Mouse (Mus musculus): ENCODE data around the gene Hbs1l. TPM values are rescaled to one million over a fixed set of nuclear protein-coding genes. Genes with fewer than 3 reads are reported as not detected.

Hbs1l gene
- polyA plus RNA-seq, 1 experiment from 2014 or later = 109 TPM

DNA sequence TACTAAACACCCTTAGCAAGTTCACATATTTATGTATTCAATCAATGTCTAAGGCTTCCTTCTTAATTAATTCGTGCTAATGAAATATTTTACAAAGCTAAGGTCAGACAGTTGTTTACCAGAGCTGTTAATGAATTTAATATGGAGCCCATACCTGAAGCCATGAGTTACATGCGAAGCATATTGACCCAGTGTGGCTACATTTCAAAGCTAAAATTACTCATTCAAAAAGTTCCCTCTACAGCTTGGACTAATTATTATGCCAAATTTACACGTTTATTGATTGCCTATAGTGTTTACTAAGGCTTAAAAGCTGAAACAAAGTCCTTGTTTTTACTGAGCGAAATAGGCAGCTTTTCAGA lies 401 bp upstream of the Hbs1l start:
- H3K4me3 ChIP-seq (ENCODE audit: low read length) = peak overlapping the region; percentile 87
- 42% methylated on average over 4 of the region's 4 CpGs for WGBS
- peak overlapping the region; percentile 44 for H3K4me2 ChIP-seq (replicated peaks; ENCODE audit: low read depth, low read length)
- H3K4me1 ChIP-seq (ENCODE audit: control insufficient read depth, insufficient read depth, low read length) = peaks cover 16% of the 10 kb centered on the region; the same call in 1 of the 2 replicates
- no peaks in the 10 kb centered on the region for H3K9me3 ChIP-seq (ENCODE audit: control insufficient read depth, low read length)
- peaks cover 9% of the 10 kb centered on the region for H3K36me3 ChIP-seq (ENCODE audit: control insufficient read depth, insufficient read depth, low read length)
- peak; percentile 11 for ATAC-seq (ENCODE audit: low FRiP score, low TSS enrichment)
- no peaks in the 10 kb centered on the region for H3K27me3 ChIP-seq (ENCODE audit: control insufficient read depth, insufficient read depth, low read length)
- H3K27ac ChIP-seq (ENCODE audit: low read depth, low read length) = no peak overlapping the region
- H3K9ac ChIP-seq (ENCODE audit: low read depth, low read length) = peak overlapping the region; percentile 47

DNA sequence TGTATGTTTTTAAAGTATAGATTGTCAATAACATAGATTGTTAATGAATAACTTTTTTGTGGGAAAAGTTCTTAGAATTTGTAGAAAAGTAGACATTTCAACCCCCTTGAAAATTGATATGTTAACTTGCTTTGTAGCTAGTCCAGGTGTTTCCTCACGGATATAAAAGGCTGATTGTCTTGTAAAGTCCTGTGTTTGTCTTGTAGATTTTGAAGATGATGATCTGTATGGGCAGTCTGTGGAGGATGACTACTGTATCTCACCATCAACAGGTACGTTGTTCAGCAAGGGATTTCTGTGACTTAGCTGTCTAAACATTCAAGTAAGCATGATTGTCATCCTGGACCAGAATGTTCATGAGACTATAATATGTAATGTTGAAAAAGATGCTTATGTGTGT lies 3.2 kb downstream of the Hbs1l start:
- Histone ChIP-seq H3K4me3 (ENCODE audit: low read length) (no peak overlapping the region), H3K4me2 (replicated peaks; ENCODE audit: low read depth, low read length) (no peak overlapping the region)

DNA sequence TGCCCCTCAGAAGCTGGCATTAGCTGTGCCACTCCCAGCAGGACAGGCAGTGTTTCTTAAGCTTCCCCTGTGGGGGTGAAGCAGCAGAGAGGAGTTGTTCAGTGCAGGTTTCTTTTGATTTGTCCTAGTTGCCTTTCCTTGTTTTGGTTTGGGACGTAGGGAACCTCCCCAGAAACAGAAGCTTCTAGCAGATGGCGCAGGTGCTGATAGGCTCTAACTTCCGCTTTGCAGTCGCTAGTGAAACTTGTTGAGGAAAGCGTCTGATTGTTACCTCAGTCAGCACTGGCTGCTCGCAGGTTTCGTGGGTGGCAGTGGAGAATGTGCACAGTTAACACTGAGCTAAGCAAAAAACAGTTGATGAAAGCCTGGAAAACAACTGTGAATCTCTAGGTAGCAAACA lies 6.0 kb downstream of the Hbs1l start:
- Histone ChIP-seq H3K36me3 (ENCODE audit: control insufficient read depth, insufficient read depth, low read length) (peaks cover 58% of the 10 kb centered on the region), H3K27ac (ENCODE audit: low read depth, low read length) (no peak overlapping the region), H3K27me3 (ENCODE audit: control insufficient read depth, insufficient read depth, low read length) (no peaks in the 10 kb centered on the region), H3K4me3 (ENCODE audit: low read length) (no peak overlapping the region), H3K9ac (ENCODE audit: low read depth, low read length) (no peak overlapping the region), H3K4me1 (ENCODE audit: control insufficient read depth, insufficient read depth, low read length) (peaks cover 11% of the 10 kb centered on the region; the same call in 1 of the 2 replicates), H3K4me2 (replicated peaks; ENCODE audit: low read depth, low read length) (no peak overlapping the region), H3K9me3 (ENCODE audit: control insufficient read depth, low read length) (no peaks in the 10 kb centered on the region)
- ATAC-seq (ENCODE audit: low FRiP score, low TSS enrichment) = no peak
- WGBS = 94% methylated on average over 7 of the region's 7 CpGs

More for the DNA sequence above, 3.2 kb downstream of the Hbs1l start:
- Histone ChIP-seq H3K27ac (ENCODE audit: low read depth, low read length) (no peak overlapping the region), H3K9ac (ENCODE audit: low read depth, low read length) (no peak overlapping the region), H3K27me3 (ENCODE audit: control insufficient read depth, insufficient read depth, low read length) (no peaks in the 10 kb centered on the region), H3K36me3 (ENCODE audit: control insufficient read depth, insufficient read depth, low read length) (peaks cover 34% of the 10 kb centered on the region), H3K4me1 (ENCODE audit: control insufficient read depth, insufficient read depth, low read length) (peaks cover 16% of the 10 kb centered on the region; the same call in 1 of the 2 replicates), H3K9me3 (ENCODE audit: control insufficient read depth, low read length) (no peaks in the 10 kb centered on the region)
- no peak for ATAC-seq (ENCODE audit: low FRiP score, low TSS enrichment)
- WGBS = 91% methylated on average over 2 of the region's 2 CpGs

DNA sequence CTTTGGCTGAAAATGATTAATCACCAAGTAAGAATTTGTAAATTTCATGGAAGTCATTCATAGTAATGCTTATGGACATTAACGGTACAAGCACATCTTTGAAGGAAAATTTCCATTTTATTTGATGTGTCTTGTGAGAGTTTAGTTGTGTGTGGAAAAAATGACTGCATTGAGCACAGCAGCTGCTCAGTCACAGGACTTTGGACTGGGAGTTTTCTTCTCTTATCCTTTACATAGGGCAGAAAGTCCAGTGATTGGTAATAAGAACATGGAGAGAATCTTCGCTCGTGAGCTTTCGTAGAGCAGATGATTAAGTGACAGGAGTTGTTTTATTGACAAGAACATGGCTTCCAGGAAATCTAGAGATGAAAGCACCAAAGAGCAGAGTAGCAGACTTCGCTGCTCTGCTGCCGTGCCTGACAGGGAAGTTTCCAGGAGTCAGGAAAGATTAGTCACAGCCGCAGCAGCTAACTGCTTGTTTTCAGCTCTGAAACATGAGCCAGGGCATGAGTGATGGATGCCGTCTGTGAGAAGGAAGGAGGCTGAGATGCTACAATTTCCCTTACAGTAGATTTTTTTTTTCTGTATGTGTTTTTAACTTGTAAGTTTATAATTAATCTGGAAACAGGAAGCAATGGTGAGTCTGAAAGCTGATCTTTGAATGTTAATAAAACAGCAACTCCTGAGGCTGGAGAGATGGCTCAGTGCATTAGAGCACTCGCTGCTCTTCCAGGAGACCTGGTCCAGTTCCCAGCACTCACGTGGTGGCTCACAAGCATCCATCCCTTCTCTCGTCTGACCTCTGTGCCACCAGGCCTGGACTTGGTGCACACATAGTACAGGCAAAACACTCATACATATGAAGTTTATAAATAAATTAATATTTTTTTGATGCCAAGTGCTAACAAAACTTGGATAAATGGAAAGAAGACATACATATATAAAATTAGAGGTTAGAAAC lies 9.2 kb downstream of the Hbs1l start:
- Histone ChIP-seq H3K27me3 (ENCODE audit: control insufficient read depth, insufficient read depth, low read length) (no peaks in the 10 kb centered on the region), H3K4me2 (replicated peaks; ENCODE audit: low read depth, low read length) (no peak overlapping the region), H3K9me3 (ENCODE audit: control insufficient read depth, low read length) (no peaks in the 10 kb centered on the region), H3K36me3 (ENCODE audit: control insufficient read depth, insufficient read depth, low read length) (peaks cover 57% of the 10 kb centered on the region), H3K27ac (ENCODE audit: low read depth, low read length) (no peak overlapping the region), H3K9ac (ENCODE audit: low read depth, low read length) (no peak overlapping the region), H3K4me1 (ENCODE audit: control insufficient read depth, insufficient read depth, low read length) (no peaks in the 10 kb centered on the region), H3K4me3 (ENCODE audit: low read length) (no peak overlapping the region)
- no peak for ATAC-seq (ENCODE audit: low FRiP score, low TSS enrichment)
- 59% methylated on average over 11 of the region's 11 CpGs for WGBS

DNA sequence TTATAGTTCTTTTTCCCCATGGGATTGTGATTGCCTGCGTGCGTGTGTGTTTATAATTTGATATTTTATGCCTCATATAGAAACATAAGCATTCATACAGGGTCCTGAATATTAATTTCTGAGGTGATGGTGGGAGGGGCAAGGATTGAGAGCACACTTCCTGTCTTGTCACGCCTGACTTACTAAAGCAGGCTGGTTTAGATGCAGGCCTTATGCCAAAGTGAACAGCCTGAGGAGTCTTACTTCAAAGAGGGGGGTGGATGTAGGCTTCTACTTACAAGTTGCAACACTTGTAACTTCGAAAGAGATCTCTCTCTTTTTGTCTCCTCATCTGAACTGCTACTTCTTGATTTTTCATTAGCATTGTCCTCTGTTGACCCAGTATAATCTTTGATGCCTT lies 18.0 kb downstream of the Hbs1l start:
- H3K27ac ChIP-seq (ENCODE audit: low read depth, low read length) = no peak overlapping the region
- WGBS = 76% methylated on average over 4 of the region's 4 CpGs
- H3K4me3 ChIP-seq (ENCODE audit: low read length) = no peak overlapping the region
- peaks cover 11% of the 10 kb centered on the region; the same call in 1 of the 2 replicates for H3K36me3 ChIP-seq (ENCODE audit: control insufficient read depth, insufficient read depth, low read length)
- ATAC-seq (ENCODE audit: low FRiP score, low TSS enrichment) = no peak
- no peaks in the 10 kb centered on the region for H3K4me1 ChIP-seq (ENCODE audit: control insufficient read depth, insufficient read depth, low read length)
- H3K9me3 ChIP-seq (ENCODE audit: control insufficient read depth, low read length) = no peaks in the 10 kb centered on the region
- no peaks in the 10 kb centered on the region for H3K27me3 ChIP-seq (ENCODE audit: control insufficient read depth, insufficient read depth, low read length)
- no peak overlapping the region for H3K9ac ChIP-seq (ENCODE audit: low read depth, low read length)
- no peak overlapping the region for H3K4me2 ChIP-seq (replicated peaks; ENCODE audit: low read depth, low read length)

DNA sequence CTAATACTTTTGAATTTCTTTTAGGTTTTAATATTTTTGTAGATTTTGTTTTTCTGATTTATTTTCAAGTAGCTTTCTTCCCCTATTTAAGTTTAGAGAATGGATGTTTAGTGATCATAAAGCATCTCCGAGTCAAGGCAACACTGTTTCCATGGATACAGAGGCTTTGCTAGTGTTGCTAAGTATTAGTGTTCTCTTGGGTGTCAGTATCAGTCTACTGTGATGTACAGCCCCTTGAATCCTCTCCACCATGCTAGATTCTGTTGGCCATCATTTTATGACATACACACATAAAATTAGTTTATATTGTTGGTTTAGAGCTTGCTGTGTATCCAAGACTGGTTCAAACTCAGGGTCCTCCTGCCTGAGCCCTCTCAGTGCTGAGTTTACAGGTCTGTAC lies 20.3 kb downstream of the Hbs1l start:
- peaks cover 16% of the 10 kb centered on the region; the same call in 1 of the 2 replicates for H3K36me3 ChIP-seq (ENCODE audit: control insufficient read depth, insufficient read depth, low read length)
- no peak overlapping the region for H3K4me2 ChIP-seq (replicated peaks; ENCODE audit: low read depth, low read length)
- WGBS = 91% methylated on average over 1 of the region's 1 CpGs
- no peaks in the 10 kb centered on the region for H3K4me1 ChIP-seq (ENCODE audit: control insufficient read depth, insufficient read depth, low read length)
- H3K27ac ChIP-seq (ENCODE audit: low read depth, low read length) = no peak overlapping the region
- H3K4me3 ChIP-seq (ENCODE audit: low read length) = no peak overlapping the region
- H3K9me3 ChIP-seq (ENCODE audit: control insufficient read depth, low read length) = no peaks in the 10 kb centered on the region
- ATAC-seq (ENCODE audit: low FRiP score, low TSS enrichment) = no peak
- H3K27me3 ChIP-seq (ENCODE audit: control insufficient read depth, insufficient read depth, low read length) = no peaks in the 10 kb centered on the region
- H3K9ac ChIP-seq (ENCODE audit: low read depth, low read length) = no peak overlapping the region

DNA sequence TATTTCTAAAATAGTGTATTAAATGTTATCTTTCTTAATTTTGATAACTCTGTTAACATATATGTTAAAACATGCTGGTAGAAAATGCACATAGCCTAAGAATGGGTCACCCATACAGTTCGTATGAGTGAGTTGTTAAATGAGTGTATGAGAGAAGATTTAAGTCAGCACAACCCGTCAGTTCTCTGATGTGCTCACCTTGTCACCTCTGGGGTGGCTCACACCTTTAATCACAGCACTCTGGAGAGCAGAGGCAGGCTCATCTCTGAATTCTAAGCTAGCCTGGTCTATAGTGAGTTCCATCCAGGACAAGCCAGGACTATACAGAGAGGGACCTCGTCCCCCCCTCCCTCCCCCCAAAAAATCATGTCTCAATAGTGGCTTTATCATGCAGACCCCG lies 22.5 kb downstream of the Hbs1l start:
- H3K4me1 ChIP-seq (ENCODE audit: control insufficient read depth, insufficient read depth, low read length) = no peaks in the 10 kb centered on the region
- ATAC-seq (ENCODE audit: low FRiP score, low TSS enrichment) = no peak
- WGBS = 94% methylated on average over 4 of the region's 4 CpGs
- H3K27ac ChIP-seq (ENCODE audit: low read depth, low read length) = no peak overlapping the region
- H3K9ac ChIP-seq (ENCODE audit: low read depth, low read length) = no peak overlapping the region
- H3K4me2 ChIP-seq (replicated peaks; ENCODE audit: low read depth, low read length) = no peak overlapping the region
- H3K9me3 ChIP-seq (ENCODE audit: control insufficient read depth, low read length) = no peaks in the 10 kb centered on the region
- H3K36me3 ChIP-seq (ENCODE audit: control insufficient read depth, insufficient read depth, low read length) = peaks cover 16% of the 10 kb centered on the region; the same call in 1 of the 2 replicates
- no peak overlapping the region for H3K4me3 ChIP-seq (ENCODE audit: low read length)
- no peaks in the 10 kb centered on the region for H3K27me3 ChIP-seq (ENCODE audit: control insufficient read depth, insufficient read depth, low read length)

DNA sequence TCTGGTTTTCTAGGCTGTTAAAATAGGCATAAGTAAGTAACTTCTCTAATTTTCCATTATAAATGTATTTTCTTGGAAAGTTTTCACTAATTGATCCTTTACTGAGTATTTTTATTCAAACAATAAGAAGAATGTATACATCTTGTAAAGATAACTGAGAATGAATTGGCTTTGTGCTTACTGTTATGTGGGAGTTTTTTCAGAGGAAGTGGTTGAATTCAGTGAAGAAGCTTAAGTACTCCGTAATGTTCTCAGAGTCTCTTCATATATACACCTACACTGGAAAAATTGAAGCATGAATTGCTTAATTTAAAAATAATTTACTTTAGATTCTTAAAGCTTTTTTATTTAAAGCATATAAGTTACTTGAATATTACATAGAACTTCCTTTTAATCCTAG lies 23.2 kb downstream of the Hbs1l start:
- H3K4me3 ChIP-seq (ENCODE audit: low read length) = no peak overlapping the region
- H3K9ac ChIP-seq (ENCODE audit: low read depth, low read length) = no peak overlapping the region
- H3K27ac ChIP-seq (ENCODE audit: low read depth, low read length) = no peak overlapping the region
- no peaks in the 10 kb centered on the region for H3K27me3 ChIP-seq (ENCODE audit: control insufficient read depth, insufficient read depth, low read length)
- no peak for ATAC-seq (ENCODE audit: low FRiP score, low TSS enrichment)
- 96% methylated on average over 1 of the region's 1 CpGs for WGBS
- peaks cover 16% of the 10 kb centered on the region; the same call in 1 of the 2 replicates for H3K36me3 ChIP-seq (ENCODE audit: control insufficient read depth, insufficient read depth, low read length)
- no peaks in the 10 kb centered on the region for H3K4me1 ChIP-seq (ENCODE audit: control insufficient read depth, insufficient read depth, low read length)
- no peak overlapping the region for H3K4me2 ChIP-seq (replicated peaks; ENCODE audit: low read depth, low read length)
- no peaks in the 10 kb centered on the region for H3K9me3 ChIP-seq (ENCODE audit: control insufficient read depth, low read length)

DNA sequence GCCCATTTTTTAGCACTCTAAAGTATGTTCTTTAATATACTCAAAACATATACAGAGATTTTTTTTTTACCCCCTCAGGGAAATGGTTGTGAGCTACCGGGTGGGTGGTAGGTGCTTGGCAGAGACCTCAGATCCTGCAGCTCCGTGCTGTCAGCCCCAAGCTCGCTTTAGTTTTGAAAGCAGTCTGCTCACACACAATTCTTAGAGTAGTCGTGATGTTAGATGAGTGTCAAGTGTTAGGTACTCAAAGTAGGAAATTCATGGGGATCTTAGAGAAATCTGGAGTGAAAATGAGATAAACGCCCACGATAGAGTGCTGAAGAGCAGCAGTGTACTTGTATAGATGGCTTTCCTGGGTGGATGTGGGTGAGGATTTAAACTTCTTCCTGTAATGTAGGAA lies 24.8 kb downstream of the Hbs1l start:
- H3K36me3 ChIP-seq (ENCODE audit: control insufficient read depth, insufficient read depth, low read length) = peaks cover 12% of the 10 kb centered on the region; the same call in 1 of the 2 replicates
- H3K27ac ChIP-seq (ENCODE audit: low read depth, low read length) = no peak overlapping the region
- H3K27me3 ChIP-seq (ENCODE audit: control insufficient read depth, insufficient read depth, low read length) = no peaks in the 10 kb centered on the region
- no peak overlapping the region for H3K9ac ChIP-seq (ENCODE audit: low read depth, low read length)
- H3K4me2 ChIP-seq (replicated peaks; ENCODE audit: low read depth, low read length) = no peak overlapping the region
- 91% methylated on average over 6 of the region's 6 CpGs for WGBS
- H3K9me3 ChIP-seq (ENCODE audit: control insufficient read depth, low read length) = no peaks in the 10 kb centered on the region
- no peaks in the 10 kb centered on the region for H3K4me1 ChIP-seq (ENCODE audit: control insufficient read depth, insufficient read depth, low read length)
- no peak overlapping the region for H3K4me3 ChIP-seq (ENCODE audit: low read length)
- ATAC-seq (ENCODE audit: low FRiP score, low TSS enrichment) = no peak
